Mouse (Mus musculus): Measurements from ENCODE around the gene Pgls.

The Pgls gene

GRCm38 (mm10) chr8:71569366-71570290 is 22.3 kb upstream of the Pgls start:
- DNase-seq (ENCODE audit: low spot score) = peak; percentile 89

DNA sequence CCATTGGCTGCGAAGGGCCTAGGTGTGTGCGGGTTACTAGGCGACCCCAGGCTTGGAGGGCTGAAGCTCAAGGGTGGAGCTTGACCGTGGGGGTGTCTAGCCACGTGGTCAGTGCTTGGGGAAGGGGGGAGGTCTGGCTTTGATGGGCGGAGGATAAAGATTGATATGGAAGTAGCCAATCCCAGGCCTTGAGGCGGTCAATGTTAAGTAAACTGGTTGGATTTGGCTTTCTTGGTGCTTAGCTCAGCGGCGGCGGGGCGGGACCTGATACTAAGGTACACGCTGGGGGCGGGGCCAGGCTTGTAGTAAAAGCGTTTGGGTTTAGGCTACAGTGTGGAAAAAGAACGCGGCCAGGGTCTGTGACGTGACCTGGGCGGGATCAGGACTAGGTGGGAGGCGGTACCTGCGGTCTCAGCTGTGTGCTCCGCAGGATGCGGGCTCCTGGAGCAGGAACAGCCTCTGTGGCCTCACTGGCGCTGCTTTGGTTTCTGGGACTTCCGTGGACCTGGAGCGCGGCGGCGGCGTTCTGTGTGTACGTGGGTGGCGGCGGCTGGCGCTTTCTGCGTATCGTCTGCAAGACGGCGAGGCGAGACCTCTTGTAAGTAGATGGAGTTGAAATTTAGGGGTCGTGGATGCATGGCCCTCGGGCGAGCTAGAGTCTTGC is 21.6 kb upstream of the Pgls start:
- peak; percentile 94 for DNase-seq (ENCODE audit: low spot score)

- no peak for DNase-seq (ENCODE audit: low spot score)
Observed at GRCm38 (mm10) chr8:71572077-71572476, 19.9 kb upstream of the Pgls start.

- DNase-seq (ENCODE audit: low spot score) = peak; percentile 77
Observed at GRCm38 (mm10) chr8:71572847-71573633, 18.9 kb upstream of the Pgls start.

- DNase-seq (ENCODE audit: low spot score) = no peak
Observed at GRCm38 (mm10) chr8:71574426-71574825, 17.6 kb upstream of the Pgls start.

- DNase-seq (ENCODE audit: low spot score) = no peak
Observed at GRCm38 (mm10) chr8:71575020-71575419, 17.0 kb upstream of the Pgls start.

DNA sequence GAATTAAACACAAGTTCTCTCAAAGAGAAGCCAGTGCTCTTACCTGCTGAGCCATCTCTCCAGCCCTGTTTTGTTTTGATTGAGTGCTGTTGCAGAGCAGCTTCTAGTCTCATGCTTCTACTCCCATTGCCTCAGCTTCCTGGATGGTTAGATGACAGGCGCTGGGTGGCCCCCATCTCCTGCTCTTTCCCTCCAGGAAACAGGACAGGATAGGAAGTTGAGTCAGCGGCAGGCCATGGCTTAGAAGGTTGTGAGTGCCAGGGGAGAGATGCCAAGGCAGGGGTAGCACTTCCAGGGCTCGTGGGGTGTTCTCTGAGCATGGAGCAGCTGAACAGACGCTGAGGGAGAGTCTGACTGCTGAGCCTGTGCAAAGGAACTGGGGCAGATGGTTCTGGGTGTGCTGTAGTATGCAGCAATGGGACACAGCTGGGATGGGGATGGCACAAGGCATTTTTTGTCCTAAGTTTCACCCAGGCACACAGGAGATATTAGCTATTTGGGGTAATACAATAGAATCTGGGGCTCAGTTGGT is 14.1 kb upstream of the Pgls start:
- no peak for DNase-seq (ENCODE audit: low spot score)

DNA sequence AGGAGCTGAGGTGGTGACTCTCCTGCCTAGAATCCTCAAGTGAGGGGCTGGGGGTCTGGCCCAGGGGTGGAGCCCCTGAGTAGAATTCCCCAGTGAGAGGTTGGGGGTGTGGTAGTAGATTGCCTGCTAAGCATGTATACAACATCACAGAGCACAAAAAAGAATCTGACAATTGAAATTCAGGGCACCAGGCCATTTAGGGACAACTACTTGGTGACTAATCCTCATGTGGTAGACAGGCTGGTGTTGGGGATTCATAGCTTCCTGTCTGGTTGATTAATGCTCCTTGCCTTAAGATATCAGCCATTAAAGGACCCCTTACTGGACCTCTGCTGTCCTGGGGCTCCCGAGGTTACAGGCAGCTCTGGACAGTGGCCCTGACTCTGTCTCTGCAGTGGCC is 13.0 kb upstream of the Pgls start:
- no peak for DNase-seq (ENCODE audit: low spot score)

DNA sequence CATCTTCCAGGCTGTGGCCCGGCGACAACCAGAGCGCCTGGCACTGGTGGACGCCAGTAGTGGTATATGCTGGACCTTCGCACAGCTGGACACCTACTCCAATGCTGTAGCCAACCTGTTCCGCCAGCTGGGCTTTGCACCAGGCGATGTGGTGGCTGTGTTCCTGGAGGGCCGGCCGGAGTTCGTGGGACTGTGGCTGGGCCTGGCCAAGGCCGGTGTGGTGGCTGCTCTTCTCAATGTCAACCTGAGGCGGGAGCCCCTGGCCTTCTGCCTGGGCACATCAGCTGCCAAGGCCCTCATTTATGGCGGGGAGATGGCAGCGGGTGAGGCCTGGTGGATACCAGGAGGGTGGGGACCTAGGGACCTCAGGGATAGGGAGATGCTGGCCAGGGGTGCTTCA is 12.5 kb upstream of the Pgls start:
- peak; percentile 64 for DNase-seq (ENCODE audit: low spot score)

GRCm38 (mm10) chr8:71580201-71580600 is 11.8 kb upstream of the Pgls start:
- DNase-seq (ENCODE audit: low spot score) = no peak

DNA sequence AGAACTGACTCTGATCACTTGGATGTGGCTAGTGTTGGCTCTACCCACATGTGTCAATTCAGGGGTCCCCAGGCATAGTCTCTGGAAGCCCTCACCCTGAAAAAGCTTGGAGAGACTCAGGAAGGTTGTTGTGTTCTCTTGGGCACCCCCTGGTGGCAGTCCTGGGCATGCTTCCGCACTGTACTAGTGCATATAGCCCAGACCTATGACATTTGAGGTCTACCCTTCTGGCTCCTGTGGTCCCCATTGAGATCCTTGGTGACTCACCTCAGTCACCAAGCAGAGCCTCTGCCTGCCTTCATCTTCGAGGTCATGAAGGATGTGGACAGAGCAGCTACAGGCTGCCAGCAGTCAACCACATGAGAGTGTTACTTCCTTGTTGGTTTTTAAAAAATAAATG is 5.1 kb upstream of the Pgls start:
- DNase-seq (ENCODE audit: low spot score) = no peak

DNA sequence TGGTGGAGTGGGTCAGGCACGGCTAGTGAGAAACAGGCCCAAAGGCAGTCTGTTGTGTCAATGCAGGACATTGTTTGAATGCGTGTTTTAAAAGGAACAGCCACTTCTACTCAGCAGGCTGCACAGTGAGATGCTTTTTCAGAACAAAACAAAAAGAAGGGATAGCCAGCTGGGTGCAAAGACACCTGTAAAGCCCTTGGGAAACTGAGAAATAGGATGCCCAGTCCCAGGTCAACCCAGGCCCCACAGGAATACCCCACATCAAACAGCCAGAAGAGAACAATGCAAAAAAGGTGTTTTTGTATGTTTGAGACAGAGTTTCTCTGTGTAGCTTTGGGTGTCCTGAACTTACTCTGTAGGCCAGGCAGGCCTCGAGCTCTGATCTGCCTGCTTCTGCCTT is 3.2 kb upstream of the Pgls start:
- no peak for DNase-seq (ENCODE audit: low spot score)

- DNase-seq (ENCODE audit: low spot score) = no peak
Observed at GRCm38 (mm10) chr8:71591017-71591416, 959 bp upstream of the Pgls start.

GRCm38 (mm10) chr8:71592374-71593170 is 596 bp downstream of the Pgls start:
- DNase-seq (ENCODE audit: low spot score) = peak; percentile 72

- DNase-seq (ENCODE audit: low spot score) = no peak
Observed at GRCm38 (mm10) chr8:71593556-71594323, 1.8 kb downstream of the Pgls start.

- DNase-seq (ENCODE audit: low spot score) = no peak
Observed at GRCm38 (mm10) chr8:71594324-71594722, 2.3 kb downstream of the Pgls start.

GRCm38 (mm10) chr8:71595862-71596261 is 3.9 kb downstream of the Pgls start:
- peak; percentile 73 for DNase-seq (ENCODE audit: low spot score)

DNA sequence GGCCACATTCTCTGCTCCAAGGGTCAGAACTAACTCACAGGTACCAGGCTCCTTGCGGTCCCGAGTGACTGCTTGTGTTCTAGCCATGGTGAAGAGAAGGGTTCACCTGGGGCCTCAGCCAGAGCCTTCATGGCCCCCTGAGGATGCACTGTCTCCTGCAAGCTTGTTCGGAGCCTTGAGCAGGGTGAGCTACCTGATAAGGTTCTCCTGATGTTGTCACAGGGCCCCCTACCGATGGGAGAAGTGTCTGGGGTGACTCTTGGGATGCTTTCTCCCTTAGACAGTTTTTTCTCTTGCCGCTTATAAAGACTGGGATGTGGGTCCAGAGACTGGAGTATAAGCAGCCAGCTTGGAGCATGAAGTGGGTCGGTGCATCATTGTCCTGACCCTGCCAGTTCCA is 4.4 kb downstream of the Pgls start:
- no peak for DNase-seq (ENCODE audit: low spot score)

- DNase-seq (ENCODE audit: low spot score) = no peak
Observed at GRCm38 (mm10) chr8:71596798-71597197, 4.8 kb downstream of the Pgls start.

- no peak for DNase-seq (ENCODE audit: low spot score)
Observed at GRCm38 (mm10) chr8:71597451-71597850, 5.5 kb downstream of the Pgls start, which contains the start of gene Fam129c. Gene Fam129c (plus strand): TSS chr8:71597648.

DNA sequence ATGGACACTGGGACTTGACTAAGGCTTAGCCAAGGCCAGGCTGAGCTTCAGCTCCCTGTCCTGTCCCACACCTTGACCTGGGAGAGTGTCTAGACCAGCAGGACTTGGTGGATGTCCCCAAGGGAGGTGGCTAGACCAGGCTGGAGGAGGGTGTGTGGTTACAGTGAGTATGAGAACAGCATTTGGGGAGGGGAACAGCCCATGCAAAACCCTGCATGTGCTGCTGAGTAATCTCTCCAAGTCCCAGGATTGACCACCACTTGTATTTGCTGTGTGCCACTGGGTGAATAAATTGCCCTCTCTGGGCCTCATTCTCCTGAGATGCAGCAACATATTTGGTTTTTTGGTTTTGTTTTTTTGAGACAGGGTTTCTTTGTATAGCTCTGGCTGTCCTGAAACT is 6.4 kb downstream of the Pgls start:
- DNase-seq (ENCODE audit: low spot score) = no peak

Measured in ovary, adult 18-20 months (tissue).